In genomic region chr15:86334745-86335144, GRCm38 (mm10) we compare ENCODE assay signal across 14 mouse cellular contexts.
DNase-seq lines count a peak whose midpoint lies in the region; ATAC-seq and TF ChIP-seq lines count a peak whose summit lies in the region.
"Had no signal": no experiment of that assay in that cellular context is flagged by ENCODE, and none has a peak within 500 bp of the region (broad histone marks: within the 10 kb centered on the region; RNA-seq: fewer than 3 reads in every experiment).

No protein-coding gene starts in this region.

- 0 out of 2 replicates have a peak, but pooled peaks have one; percentile 35 for TF ChIP-seq POLR2A in thymus, adult 2 months (IDR thresholded peaks at IDR 0.05; ENCODE audit: control insufficient read depth, extremely low read depth, insufficient read depth, low read length, poor library complexity)

- H3K27me3 ChIP-seq in hindbrain, embryonic 13.5 days: no peaks in the 10 kb centered on the region; the same call in 1 of the 2 replicates
- no peaks in the 10 kb centered on the region for H3K27me3 ChIP-seq in hindbrain, embryonic 11.5 days (ENCODE audit: control insufficient read depth, insufficient read depth, low read length)
- no peaks in the 10 kb centered on the region for H3K27me3 ChIP-seq in neural tube, embryonic 13.5 days
- H3K27me3 ChIP-seq in thymus, adult 2 months (ENCODE audit: control insufficient read depth, insufficient read depth, low read length): no peaks in the 10 kb centered on the region
- H3K27me3 ChIP-seq: limb, embryonic 15.5 days; liver, embryonic 15.5 days; stomach, embryonic 15.5 days had no signal

- WGBS in hindbrain, embryonic 13.5 days: 61% methylated on average over 9 of the region's 9 CpGs
- 88% methylated on average over 9 of the region's 9 CpGs for WGBS in hindbrain, embryonic 11.5 days
- WGBS in neural tube, embryonic 13.5 days: 53% methylated on average over 9 of the region's 9 CpGs
- 13% methylated on average over 9 of the region's 9 CpGs for WGBS in thymus, adult 2 months

- TF ChIP-seq CTCF in thymus, adult 2 months (IDR thresholded peaks at IDR 0.05; ENCODE audit: borderline replicate concordance, control insufficient read depth, extremely low read depth, insufficient read depth, low read length, poor library complexity): no peak

- DNase-seq in hindbrain, embryonic 11.5 days (ENCODE audit: low spot score): no peak
- no peak for DNase-seq in neural tube, embryonic 10.5 days (ENCODE audit: extremely low spot score, low spot score)
- DNase-seq in thymus, adult 2 months: peak; percentile 85
- peak; percentile 84 for DNase-seq in thymus, postnatal 4 days
- no peak for DNase-seq in cerebellum, adult 8-10 months
- DNase-seq: cerebellum, adult 9-10 months had no signal

- no peaks in the 10 kb centered on the region for H3K36me3 ChIP-seq in hindbrain, embryonic 13.5 days
- no peaks in the 10 kb centered on the region for H3K36me3 ChIP-seq in hindbrain, embryonic 11.5 days (ENCODE audit: control insufficient read depth, insufficient read depth, low read length)
- no peaks in the 10 kb centered on the region for H3K36me3 ChIP-seq in neural tube, embryonic 13.5 days
- H3K36me3 ChIP-seq in thymus, adult 2 months (ENCODE audit: control insufficient read depth, insufficient read depth, low read length): no peaks in the 10 kb centered on the region
- H3K36me3 ChIP-seq: heart, embryonic 12.5 days; limb, embryonic 15.5 days; liver, embryonic 15.5 days; stomach, embryonic 15.5 days had no signal

- no peak for ATAC-seq in hindbrain, embryonic 13.5 days (ENCODE audit: low FRiP score)
- ATAC-seq in hindbrain, embryonic 11.5 days (ENCODE audit: low FRiP score): no peak
- no peak for ATAC-seq in neural tube, embryonic 13.5 days (ENCODE audit: low read depth)
- ATAC-seq: hindbrain, postnatal 0 days; intestine, postnatal 0 days had no signal

- peak overlapping the region; percentile 41; the same call in 1 of the 2 replicates for H3K27ac ChIP-seq in hindbrain, embryonic 13.5 days
- no peak overlapping the region for H3K27ac ChIP-seq in hindbrain, embryonic 11.5 days (ENCODE audit: low read depth, low read length)
- 0 out of 2 replicates have a peak overlapping the region, but pooled peaks have one; percentile 15 for H3K27ac ChIP-seq in neural tube, embryonic 13.5 days (replicated peaks)
- H3K27ac ChIP-seq in thymus, adult 2 months (ENCODE audit: control insufficient read depth, insufficient read depth, low read length): peak overlapping the region; percentile 100
- H3K27ac ChIP-seq: hindbrain, postnatal 0 days; limb, embryonic 15.5 days; liver, embryonic 15.5 days; stomach, embryonic 15.5 days had no signal

- H3K4me1 ChIP-seq in hindbrain, embryonic 13.5 days (replicated peaks): peaks cover 55% of the 10 kb centered on the region
- no peaks in the 10 kb centered on the region for H3K4me1 ChIP-seq in hindbrain, embryonic 11.5 days (replicated peaks; ENCODE audit: control insufficient read depth, insufficient read depth, low read length)
- peaks cover 62% of the 10 kb centered on the region for H3K4me1 ChIP-seq in neural tube, embryonic 13.5 days (replicated peaks)
- H3K4me1 ChIP-seq in thymus, adult 2 months (replicated peaks; ENCODE audit: control insufficient read depth, insufficient read depth, low read length): peaks cover 82% of the 10 kb centered on the region
- H3K4me1 ChIP-seq: heart, embryonic 12.5 days; limb, embryonic 15.5 days; liver, embryonic 15.5 days; stomach, embryonic 15.5 days had no signal

- no peaks in the 10 kb centered on the region for H3K9me3 ChIP-seq in hindbrain, embryonic 13.5 days
- H3K9me3 ChIP-seq in hindbrain, embryonic 11.5 days (ENCODE audit: control insufficient read depth, low read length): no peaks in the 10 kb centered on the region
- H3K9me3 ChIP-seq in neural tube, embryonic 13.5 days: no peaks in the 10 kb centered on the region
- H3K9me3 ChIP-seq: heart, embryonic 12.5 days; limb, embryonic 15.5 days; liver, embryonic 15.5 days; stomach, embryonic 15.5 days had no signal

- no peak overlapping the region for H3K4me3 ChIP-seq in hindbrain, embryonic 13.5 days
- no peak overlapping the region for H3K4me3 ChIP-seq in hindbrain, embryonic 11.5 days (ENCODE audit: low read depth, low read length)
- H3K4me3 ChIP-seq in neural tube, embryonic 13.5 days: no peak overlapping the region
- peak overlapping the region; percentile 9 for H3K4me3 ChIP-seq in thymus, adult 2 months (ENCODE audit: control insufficient read depth, insufficient read depth, low read length)
- H3K4me3 ChIP-seq: heart, embryonic 12.5 days; limb, embryonic 15.5 days; liver, embryonic 15.5 days; stomach, embryonic 15.5 days had no signal

- H3K4me2 ChIP-seq in hindbrain, embryonic 13.5 days: no peak overlapping the region
- H3K4me2 ChIP-seq in hindbrain, embryonic 11.5 days (replicated peaks; ENCODE audit: low read depth, low read length): no peak overlapping the region
- H3K4me2 ChIP-seq in neural tube, embryonic 13.5 days: no peak overlapping the region
- H3K4me2 ChIP-seq: heart, embryonic 12.5 days; limb, embryonic 15.5 days; liver, embryonic 15.5 days; stomach, embryonic 15.5 days had no signal

- no peak overlapping the region for H3K9ac ChIP-seq in hindbrain, embryonic 13.5 days
- no peak overlapping the region for H3K9ac ChIP-seq in hindbrain, embryonic 11.5 days (ENCODE audit: low read depth, low read length)
- no peak overlapping the region for H3K9ac ChIP-seq in neural tube, embryonic 13.5 days
- H3K9ac ChIP-seq: heart, embryonic 12.5 days; limb, embryonic 15.5 days; liver, embryonic 15.5 days; stomach, embryonic 15.5 days had no signal

Comparison
In these comparisons a context has a peak if more than half of its experiments do, and no peak if none do; other contexts are left out.
1. DNase-seq: peak in thymus, adult 2 months (single experiment) and thymus, postnatal 4 days (single experiment); none in hindbrain, embryonic 11.5 days (single experiment), neural tube, embryonic 10.5 days (single experiment) and cerebellum, adult 8-10 months (single experiment).